Mouse (Mus musculus) erythroid progenitor cell, adult 5-6 weeks (primary cell): ENCODE data around the gene Gm14410. TPM values are rescaled to one million over a fixed set of nuclear protein-coding genes. Genes with fewer than 3 reads are reported as not detected.
"Not testable (repeated sequence)": the region's sequence is repeated elsewhere in the genome, so short reads cannot be mapped to it uniquely, and the experiment has no call there.

Source experiments
- ATAC-seq: replicated peaks from 2 replicates; pipeline ENCODE4 v1.8.0; 2016; ENCODE audit warnings: moderate number of reproducible peaks, mild to moderate bottlenecking, moderate TSS enrichment, inconsistent platforms; ENCODE audit not compliant: poor library complexity, low FRiP score, severe bottlenecking
- total RNA-seq, 2 experiments: library from RNA; stranded (forward) in 1 of 2; stranded (reverse) in 1 of 2; fragments of 150-400 nt in 1 of 2; fragments of 186-747, 209-891 nt in 1 of 2; gene quantifications; 2 replicates each; pipeline versions ENCODE4 v1.2.3 to v1.2.4; 2015 to 2017; ENCODE audit warnings: low replicate concordance in 2 of 2

Gene Gm14410
- not detected in 2 replicates for total RNA-seq (2015; ENCODE audit: low replicate concordance)
- total RNA-seq (2017; ENCODE audit: low replicate concordance), result 1.3 TPM in 1 of 2 replicates, not detected in the other

DNA sequence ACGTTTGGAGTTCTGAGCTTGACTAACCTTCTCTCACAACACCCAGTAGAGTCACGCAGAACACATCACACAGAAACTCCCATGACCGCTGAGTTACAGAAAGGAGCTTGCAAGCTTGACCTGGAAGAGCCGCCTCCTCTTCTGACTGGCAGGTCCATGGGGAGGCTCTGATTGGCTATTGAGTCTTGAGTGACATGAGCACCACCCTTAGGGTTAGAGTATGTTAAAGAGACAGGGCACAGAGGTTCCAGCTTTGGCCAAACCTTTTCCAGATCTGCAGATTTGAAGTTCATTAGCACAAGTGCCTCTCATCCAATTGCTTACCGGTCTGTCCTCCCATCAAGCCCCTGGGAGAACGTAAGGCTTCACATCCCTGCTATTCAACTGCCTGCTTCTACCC lies at the start of gene Gm14410:
Gene Gm14410 (minus strand): TSS at position 81 of the 400 bp plus-strand sequence.
- not testable (repeated sequence) for ATAC-seq

DNA sequence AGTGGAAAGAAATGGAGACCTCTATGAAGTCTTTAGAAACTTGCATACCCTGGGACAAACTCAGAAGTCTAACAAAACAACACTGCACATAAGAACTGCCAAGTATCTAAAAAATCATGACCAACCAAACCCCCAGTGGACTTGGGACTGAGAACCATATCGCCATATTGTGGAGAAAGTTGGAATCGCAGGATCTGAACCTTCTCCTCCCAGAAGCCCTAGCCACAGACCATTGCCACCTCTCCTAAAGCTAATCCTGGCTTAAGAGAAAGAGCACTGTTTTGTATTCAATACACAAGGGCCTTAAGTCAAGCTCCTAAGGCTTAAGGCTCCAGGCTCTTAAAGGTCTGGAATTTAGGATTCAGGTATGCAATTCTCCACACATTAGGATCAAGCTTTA lies 41.2 kb upstream of the Gm14410 start:
- ATAC-seq, result not testable (repeated sequence)

DNA sequence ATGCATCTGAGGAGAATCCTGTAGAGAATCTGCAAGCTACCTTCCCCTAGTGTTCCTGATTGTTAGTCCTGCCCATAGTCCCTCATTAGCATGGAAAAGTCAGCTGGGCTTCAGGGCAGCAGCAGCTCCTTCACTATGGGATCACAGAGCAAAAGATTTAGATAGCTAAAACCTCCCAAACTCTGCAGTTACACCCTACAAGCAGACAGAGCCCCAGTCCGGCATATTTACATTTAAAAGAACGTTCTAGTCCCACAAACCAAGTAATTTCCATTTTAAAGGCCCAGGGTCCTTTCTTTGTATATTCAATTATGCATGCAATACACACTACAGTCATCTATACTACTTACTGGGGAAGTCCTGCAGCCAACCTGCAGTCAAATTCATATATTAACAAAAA lies 24.2 kb upstream of the Gm14410 start:
- ATAC-seq, result not testable (repeated sequence)

DNA sequence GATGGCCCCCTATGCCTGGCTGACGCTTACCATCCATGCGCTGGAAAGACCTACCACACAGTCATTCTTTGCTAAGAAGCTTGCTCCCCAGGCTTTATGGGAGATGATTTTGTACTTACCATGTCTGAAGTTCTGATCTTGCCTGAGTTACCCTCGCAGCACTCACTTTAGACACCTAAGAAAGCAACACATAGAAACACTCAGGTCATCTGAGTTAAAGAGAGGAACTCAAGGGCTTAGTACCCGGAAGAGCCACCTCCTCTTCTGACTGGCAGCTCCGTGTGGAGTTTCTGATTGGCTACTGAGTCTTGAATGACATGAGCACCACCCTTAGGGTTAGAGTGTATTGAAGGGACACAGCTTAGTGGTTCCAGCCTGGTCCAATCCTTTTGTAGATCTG lies 33.5 kb downstream of the Gm14410 start:
- ATAC-seq, result not testable (repeated sequence)

Other genes with a start within 250 kb of the Gm14410 start
- not detected in 2 replicates for gene Gm14419, start 205.5 kb downstream of the Gm14410 start, total RNA-seq (2015; ENCODE audit: low replicate concordance)
- 1.5 and 4.1 TPM in 2 replicates for gene Gm14419, start 205.5 kb downstream of the Gm14410 start, total RNA-seq (2017; ENCODE audit: low replicate concordance)
- not detected in 2 replicates for gene Gm14401, start 132.1 kb downstream of the Gm14410 start, total RNA-seq (2015; ENCODE audit: low replicate concordance)
- not detected in 2 replicates for gene Gm14401, start 132.1 kb downstream of the Gm14410 start, total RNA-seq (2017; ENCODE audit: low replicate concordance)
- gene Gm14409, start 60.6 kb upstream of the Gm14410 start, total RNA-seq (2015; ENCODE audit: low replicate concordance), result not detected in 2 replicates
- gene Gm14409, start 60.6 kb upstream of the Gm14410 start, total RNA-seq (2017; ENCODE audit: low replicate concordance), result not detected in 2 replicates
- not detected in 2 replicates for gene Gm14412, start 117.9 kb upstream of the Gm14410 start, total RNA-seq (2015; ENCODE audit: low replicate concordance)
- not detected in 2 replicates for gene Gm14412, start 117.9 kb upstream of the Gm14410 start, total RNA-seq (2017; ENCODE audit: low replicate concordance)
- gene Gm14418, start 191.9 kb upstream of the Gm14410 start, total RNA-seq (2015; ENCODE audit: low replicate concordance), result not detected in 2 replicates
- gene Gm14418, start 191.9 kb upstream of the Gm14410 start, total RNA-seq (2017; ENCODE audit: low replicate concordance), result not detected in 2 replicates